Mouse (Mus musculus) lung, adult 2 months (tissue): Measurements from ENCODE around the gene Vps8.

ENCODE experiments used
- CTCF ChIP-seq: fragments of 200-500 bp; IDR thresholded peaks from 2 replicates; pipeline ENCODE4 v1.5.1; 2011; ENCODE audit warnings: mild to moderate bottlenecking, low read length, control low read depth; ENCODE audit not compliant: insufficient read depth
- POLR2A ChIP-seq: fragments of 200-500 bp; IDR thresholded peaks from 2 replicates; pipeline ENCODE4 v1.6.1; 2011; ENCODE audit warnings: low read depth, mild to moderate bottlenecking, control low read depth, low read length, borderline replicate concordance; ENCODE audit errors: extremely low read depth

DNA sequence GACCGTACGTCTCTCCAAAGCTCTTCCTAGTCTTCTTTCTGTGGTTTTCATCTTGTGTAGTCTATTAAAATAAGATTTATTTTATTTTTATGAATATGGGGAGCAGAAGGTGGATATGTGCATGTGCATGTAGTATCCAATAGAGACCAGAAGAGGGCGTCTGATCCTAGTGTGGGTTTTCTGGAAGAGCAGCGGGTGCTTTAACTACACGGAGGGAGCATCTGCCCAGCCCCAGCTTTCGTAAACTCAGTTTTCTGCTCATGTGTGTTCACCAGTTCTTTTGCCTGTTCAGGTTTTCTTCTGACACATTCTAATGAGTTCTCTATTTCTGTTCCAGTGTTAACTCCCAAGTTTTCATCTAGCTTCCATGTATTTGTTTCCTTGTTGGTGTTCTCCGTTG, 192.9 kb downstream of the Vps8 start:
- TF ChIP-seq CTCF, result peak; percentile 52
- TF ChIP-seq POLR2A, result no peak
